Comparison of ENCODE assay signal across 8 mouse cellular contexts in the genomic region with DNA sequence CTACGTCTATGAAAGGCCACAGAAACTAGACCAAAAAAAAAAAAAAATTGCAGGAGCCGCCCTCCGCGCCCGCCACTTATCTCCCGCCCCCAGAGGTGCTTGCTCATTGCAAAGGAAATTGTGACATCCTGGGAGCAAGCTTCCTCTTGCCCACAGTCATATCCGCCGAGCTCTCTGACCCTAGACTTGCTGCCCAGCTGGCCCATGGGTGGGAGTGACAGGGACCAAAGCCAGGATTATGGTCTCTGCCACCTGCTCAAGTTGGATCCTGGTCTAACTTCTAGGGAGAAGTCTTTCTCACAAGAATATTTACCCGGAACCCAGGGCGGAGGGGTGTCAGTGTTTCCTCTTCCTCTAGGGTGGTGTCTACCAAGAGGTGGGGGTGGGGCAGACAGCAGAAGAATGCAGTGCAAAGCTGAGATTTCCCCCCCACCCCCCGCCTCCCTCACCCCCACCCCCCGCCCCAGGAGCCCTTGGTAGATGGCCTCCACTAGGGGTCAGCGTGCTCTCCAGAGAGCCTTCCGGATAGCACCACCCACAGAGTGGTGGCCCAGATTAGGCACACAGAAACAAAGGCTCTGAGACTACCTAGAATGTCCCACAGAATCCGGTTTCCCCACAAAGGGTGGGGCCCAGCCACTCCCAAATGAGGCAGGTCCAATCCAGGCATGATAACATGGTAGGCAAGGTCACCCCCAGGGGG. TPM values are rescaled to one million over a fixed set of nuclear protein-coding genes. Genes with fewer than 3 reads are reported as not detected.
DNase-seq lines count a peak whose midpoint lies in the region; ATAC-seq and TF ChIP-seq lines count a peak whose summit lies in the region.

No protein-coding gene starts in this region.

- H3K27ac ChIP-seq in stomach, postnatal 0 days (replicated peaks), result peak overlapping the region; percentile 77

- H3K36me3 ChIP-seq in stomach, postnatal 0 days (ENCODE audit: control insufficient read depth, insufficient read depth, low read length), result no peaks in the 10 kb centered on the region

- peaks cover 9% of the 10 kb centered on the region; the same call in 1 of the 2 replicates for H3K4me1 ChIP-seq in stomach, postnatal 0 days (replicated peaks; ENCODE audit: control insufficient read depth, insufficient read depth)

- DNase-seq in gastrocnemius, adult 18-20 months (ENCODE audit: low spot score), result peak; percentile 27
- DNase-seq in gastrocnemius, postnatal 36 days, result no peak
- peak; percentile 83 for DNase-seq in ES-CJ7 (ENCODE audit: low read depth, low spot score)
- DNase-seq in kidney, adult 9 months, result peak; percentile 60
- DNase-seq in lung, postnatal 25 days (ENCODE audit: low spot score), result peak; percentile 86
- peak; percentile 82 for DNase-seq in stomach, postnatal 0 days (ENCODE audit: low spot score)
- DNase-seq in left cerebral cortex, postnatal 14 days (ENCODE audit: low spot score in 2 of 2), result no peak

- H3K27me3 ChIP-seq in stomach, postnatal 0 days (ENCODE audit: control insufficient read depth, insufficient read depth, low read length), result no peaks in the 10 kb centered on the region

- no peak overlapping the region for H3K4me3 ChIP-seq in stomach, postnatal 0 days (ENCODE audit: low read depth, low read length)

- H3K4me2 ChIP-seq in stomach, postnatal 0 days (replicated peaks; ENCODE audit: low read depth), result peak overlapping the region; percentile 43

- no peaks in the 10 kb centered on the region for H3K9me3 ChIP-seq in stomach, postnatal 0 days (ENCODE audit: control insufficient read depth, low read length)

- intact Hi-C loops in gastrocnemius, postnatal 36 days (cut with DNase I), result no loop called here
- intact Hi-C loops in left cerebral cortex, postnatal 14 days (cut with DNase I), result no loop called here

- WGBS in stomach, postnatal 0 days, result 33% methylated on average over 14 of the region's 15 CpGs

- no peak for TF ChIP-seq EP300 in stomach, postnatal 0 days (optimal IDR thresholded peaks at IDR 0.05)

- peak overlapping the region; percentile 28 for H3K9ac ChIP-seq in stomach, postnatal 0 days (ENCODE audit: low read length)

- peak; percentile 55 for TF ChIP-seq CTCF in stomach, postnatal 0 days (IDR thresholded peaks at IDR 0.05; ENCODE audit: low read depth)

- peak; percentile 65 for ATAC-seq in granulocyte monocyte progenitor cell, adult 5-6 weeks (replicated peaks; ENCODE audit: poor library complexity, severe bottlenecking)
- peak; percentile 82 for ATAC-seq in stomach, postnatal 0 days (ENCODE audit: low FRiP score, low TSS enrichment)

RNA-seq across cellular contexts. Expression of gene Rhbdf2, which starts 10.9 kb away (rescaled TPM):
- 10 to 100 TPM; 11.2 to 11.9 TPM for total RNA-seq in gastrocnemius, adult 18-20 months (2021)
- 10 to 100 TPM in 1 of 2 experiments, 1 to 10 TPM in 1; 9.4 to 10.2 TPM for total RNA-seq in gastrocnemius, postnatal 36 days (2021)
- 7.3 and 8.6 TPM in 2 replicates for total RNA-seq in granulocyte monocyte progenitor cell, adult 5-6 weeks (2014; fragmentation: Nextera tagmentation)
- total RNA-seq in granulocyte monocyte progenitor cell, adult 5-6 weeks (2017), result 2.9 TPM in 2 replicates
- 5.7 and 6.1 TPM in 2 replicates for polyA plus RNA-seq in stomach, postnatal 0 days (2015; fragmentation: Nextera tagmentation; extraction: Ambion mirVana)
- total RNA-seq in left cerebral cortex, postnatal 14 days (2021), result 1 to 10 TPM; 1.5 to 1.9 TPM

RNA-seq across cellular contexts. Expression of gene Aanat, which starts 29.7 kb away (rescaled TPM):
- not detected for total RNA-seq in gastrocnemius, adult 18-20 months (2021)
- total RNA-seq in gastrocnemius, postnatal 36 days (2021), result not detected
- not detected in 2 replicates for total RNA-seq in granulocyte monocyte progenitor cell, adult 5-6 weeks (2014; fragmentation: Nextera tagmentation)
- total RNA-seq in granulocyte monocyte progenitor cell, adult 5-6 weeks (2017), result not detected in 2 replicates
- 0.10 TPM in 1 of 2 replicates, not detected in the other for polyA plus RNA-seq in stomach, postnatal 0 days (2015; fragmentation: Nextera tagmentation; extraction: Ambion mirVana)
- under 1 TPM; 0.34 to 0.35 TPM for total RNA-seq in left cerebral cortex, postnatal 14 days (2021)

RNA-seq across cellular contexts. Expression of gene Ube2o, which starts 34.6 kb away (rescaled TPM):
- total RNA-seq in gastrocnemius, adult 18-20 months (2021), result 10 to 100 TPM; 22.9 to 25.2 TPM
- 10 to 100 TPM; 18.4 to 20.4 TPM for total RNA-seq in gastrocnemius, postnatal 36 days (2021)
- 5.2 and 6.8 TPM in 2 replicates for total RNA-seq in granulocyte monocyte progenitor cell, adult 5-6 weeks (2014; fragmentation: Nextera tagmentation)
- 5.4 and 6.6 TPM in 2 replicates for total RNA-seq in granulocyte monocyte progenitor cell, adult 5-6 weeks (2017)
- 4.7 and 5.3 TPM in 2 replicates for polyA plus RNA-seq in stomach, postnatal 0 days (2015; fragmentation: Nextera tagmentation; extraction: Ambion mirVana)
- total RNA-seq in left cerebral cortex, postnatal 14 days (2021), result 100 to 1,000 TPM; 134 to 139 TPM

RNA-seq across cellular contexts. Expression of gene Prcd, which starts 37.4 kb away (rescaled TPM):
- under 1 TPM; 0.34 to 0.50 TPM for total RNA-seq in gastrocnemius, adult 18-20 months (2021)
- under 1 TPM; 0.46 to 0.74 TPM for total RNA-seq in gastrocnemius, postnatal 36 days (2021)
- not detected in 2 replicates for total RNA-seq in granulocyte monocyte progenitor cell, adult 5-6 weeks (2014; fragmentation: Nextera tagmentation)
- total RNA-seq in granulocyte monocyte progenitor cell, adult 5-6 weeks (2017), result not detected in 2 replicates
- 2.6 and 2.7 TPM in 2 replicates for polyA plus RNA-seq in stomach, postnatal 0 days (2015; fragmentation: Nextera tagmentation; extraction: Ambion mirVana)
- total RNA-seq in left cerebral cortex, postnatal 14 days (2021), result 1 to 10 TPM; 2.8 to 3.0 TPM

RNA-seq across cellular contexts. Expression of gene Cygb, which starts 38.2 kb away (rescaled TPM):
- 10 to 100 TPM; 10.5 to 15.0 TPM for total RNA-seq in gastrocnemius, adult 18-20 months (2021)
- 10 to 100 TPM in 1 of 2 experiments, 1 to 10 TPM in 1; 8.4 to 13.6 TPM for total RNA-seq in gastrocnemius, postnatal 36 days (2021)
- total RNA-seq in granulocyte monocyte progenitor cell, adult 5-6 weeks (2014; fragmentation: Nextera tagmentation), result not detected in 2 replicates
- total RNA-seq in granulocyte monocyte progenitor cell, adult 5-6 weeks (2017), result not detected in 2 replicates
- 22.1 and 22.2 TPM in 2 replicates for polyA plus RNA-seq in stomach, postnatal 0 days (2015; fragmentation: Nextera tagmentation; extraction: Ambion mirVana)
- 10 to 100 TPM; 26.7 to 34.7 TPM for total RNA-seq in left cerebral cortex, postnatal 14 days (2021)

Comparison
In these comparisons a context has a peak if more than half of its experiments do, and no peak if none do; other contexts are left out.
1. DNase-seq: peak in gastrocnemius, adult 18-20 months (single experiment), ES-CJ7 (single experiment), kidney, adult 9 months (single experiment), lung, postnatal 25 days (single experiment) and stomach, postnatal 0 days (single experiment); none in gastrocnemius, postnatal 36 days (0 of 2) and left cerebral cortex, postnatal 14 days (0 of 2).
2. RNA of gene Ube2o, which starts 34.6 kb away (total RNA-seq): 134 to 139 TPM in left cerebral cortex, postnatal 14 days; 22.9 to 25.2 TPM in gastrocnemius, adult 18-20 months, 18.4 to 20.4 TPM in gastrocnemius, postnatal 36 days and 5.2 to 6.8 TPM in granulocyte monocyte progenitor cell, adult 5-6 weeks; every median in the first group is over 4 times any median in the second.